Mouse (Mus musculus): Measurements from ENCODE around the gene Pcsk7. TPM values are rescaled to one million over a fixed set of nuclear protein-coding genes. Genes with fewer than 3 reads are reported as not detected.
A peak's percentile ranks its signal among the peaks of the same experiment; 100 is the strongest.

The Pcsk7 gene
- polyA plus RNA-seq, 1 experiment = 32.6 TPM

GRCm38 (mm10) chr9:45931958-45932357 is 25.7 kb downstream of the Pcsk7 start:
- Histone ChIP-seq H3K27me3 (ENCODE audit: control insufficient read depth, insufficient read depth, low read length) (no peaks in the 10 kb centered on the region), H3K27ac (ENCODE audit: insufficient read depth, low read length) (no peak overlapping the region), H3K4me1 (ENCODE audit: control insufficient read depth, insufficient read depth, low read length) (peaks cover 6% of the 10 kb centered on the region), H3K4me3 (replicated peaks; ENCODE audit: insufficient read depth, low read depth, low read length) (no peak overlapping the region)
- no peak for DNase-seq
- 25% methylated on average over 1 of the region's 1 CpGs for WGBS
- TF ChIP-seq CTCF (IDR thresholded peaks at IDR 0.05; ENCODE audit: borderline replicate concordance, insufficient read depth, low read depth, low read length) (no peak), POLR2A (IDR thresholded peaks at IDR 0.05; ENCODE audit: borderline replicate concordance, insufficient read depth, low read length) (no peak)

- Histone ChIP-seq H3K4me1 (ENCODE audit: control insufficient read depth, insufficient read depth, low read length) (peaks cover 6% of the 10 kb centered on the region), H3K27ac (ENCODE audit: insufficient read depth, low read length) (no peak overlapping the region), H3K4me3 (replicated peaks; ENCODE audit: insufficient read depth, low read depth, low read length) (no peak overlapping the region), H3K27me3 (ENCODE audit: control insufficient read depth, insufficient read depth, low read length) (no peaks in the 10 kb centered on the region)
- DNase-seq = peak in 1 of 2 experiments; percentile 35
- 43% methylated on average over 11 of the region's 11 CpGs for whole genome bisulfite sequencing
- no peak for TF ChIP-seq CTCF (IDR thresholded peaks at IDR 0.05; ENCODE audit: borderline replicate concordance, insufficient read depth, low read depth, low read length)
- no peak for TF ChIP-seq POLR2A (IDR thresholded peaks at IDR 0.05; ENCODE audit: borderline replicate concordance, insufficient read depth, low read length)
These were observed 26.5 kb downstream of the Pcsk7 start for GRCm38 (mm10) chr9:45932571-45933415.

GRCm38 (mm10) chr9:45935628-45936210 is 29.4 kb downstream of the Pcsk7 start, which contains the start of gene Tagln:
Gene Tagln (minus strand): TSS chr9:45936058.
- no peak within 1 kb of the TSS for H3K4me3 ChIP-seq (replicated peaks; ENCODE audit: insufficient read depth, low read depth, low read length)
- no peak for TF ChIP-seq CTCF (IDR thresholded peaks at IDR 0.05; ENCODE audit: borderline replicate concordance, insufficient read depth, low read depth, low read length)
- no peak for TF ChIP-seq POLR2A (IDR thresholded peaks at IDR 0.05; ENCODE audit: borderline replicate concordance, insufficient read depth, low read length)
- WGBS = 33% methylated on average over 21 of the region's 21 CpGs

GRCm38 (mm10) chr9:45936883-45937282 is 30.6 kb downstream of the Pcsk7 start:
- peak; percentile 66; the same call in 1 of the 2 replicates for TF ChIP-seq CTCF (IDR thresholded peaks at IDR 0.05; ENCODE audit: borderline replicate concordance, insufficient read depth, low read depth, low read length)
- no peak for TF ChIP-seq POLR2A (IDR thresholded peaks at IDR 0.05; ENCODE audit: borderline replicate concordance, insufficient read depth, low read length)
- peaks cover 28% of the 10 kb centered on the region for H3K4me1 ChIP-seq (ENCODE audit: control insufficient read depth, insufficient read depth, low read length)
- WGBS = 22% methylated on average over 3 of the region's 3 CpGs
- no peak overlapping the region for H3K27ac ChIP-seq (ENCODE audit: insufficient read depth, low read length)
- H3K4me3 ChIP-seq (replicated peaks; ENCODE audit: insufficient read depth, low read depth, low read length) = no peak overlapping the region
- peak; percentile 49 to 61 for DNase-seq
- H3K27me3 ChIP-seq (ENCODE audit: control insufficient read depth, insufficient read depth, low read length) = no peaks in the 10 kb centered on the region

More at GRCm38 (mm10) chr9:45935628-45936210, 29.4 kb downstream of the Pcsk7 start, which contains the start of gene Tagln:
- no peak for DNase-seq
- no peaks in the 10 kb centered on the region for H3K27me3 ChIP-seq (ENCODE audit: control insufficient read depth, insufficient read depth, low read length)
- H3K27ac ChIP-seq (ENCODE audit: insufficient read depth, low read length) = no peak within 1 kb of the TSS
- H3K4me1 ChIP-seq (ENCODE audit: control insufficient read depth, insufficient read depth, low read length) = peaks cover 26% of the 10 kb centered on the region

GRCm38 (mm10) chr9:45938088-45938487 is 31.8 kb downstream of the Pcsk7 start:
- 24% methylated on average over 8 of the region's 8 CpGs for WGBS
- Histone ChIP-seq H3K27ac (ENCODE audit: insufficient read depth, low read length) (no peak overlapping the region; the same call in 1 of the 2 replicates), H3K27me3 (ENCODE audit: control insufficient read depth, insufficient read depth, low read length) (no peaks in the 10 kb centered on the region), H3K4me1 (ENCODE audit: control insufficient read depth, insufficient read depth, low read length) (peaks cover 32% of the 10 kb centered on the region), H3K4me3 (replicated peaks; ENCODE audit: insufficient read depth, low read depth, low read length) (no peak overlapping the region)
- DNase-seq = no peak
- TF ChIP-seq POLR2A (IDR thresholded peaks at IDR 0.05; ENCODE audit: borderline replicate concordance, insufficient read depth, low read length) = no peak
- TF ChIP-seq CTCF (IDR thresholded peaks at IDR 0.05; ENCODE audit: borderline replicate concordance, insufficient read depth, low read depth, low read length) = no peak

GRCm38 (mm10) chr9:45938952-45939637 is 32.8 kb downstream of the Pcsk7 start:
- Histone ChIP-seq H3K27me3 (ENCODE audit: control insufficient read depth, insufficient read depth, low read length) (no peaks in the 10 kb centered on the region), H3K4me3 (replicated peaks; ENCODE audit: insufficient read depth, low read depth, low read length) (no peak overlapping the region), H3K27ac (ENCODE audit: insufficient read depth, low read length) (peak overlapping the region; percentile 2; the same call in 1 of the 2 replicates), H3K4me1 (ENCODE audit: control insufficient read depth, insufficient read depth, low read length) (peaks cover 38% of the 10 kb centered on the region)
- no peak for TF ChIP-seq CTCF (IDR thresholded peaks at IDR 0.05; ENCODE audit: borderline replicate concordance, insufficient read depth, low read depth, low read length)
- TF ChIP-seq POLR2A (IDR thresholded peaks at IDR 0.05; ENCODE audit: borderline replicate concordance, insufficient read depth, low read length) = no peak
- WGBS = 39% methylated on average over 15 of the region's 15 CpGs
- DNase-seq = no peak

GRCm38 (mm10) chr9:45939794-45940193 is 33.5 kb downstream of the Pcsk7 start:
- WGBS = 80% methylated on average over 6 of the region's 6 CpGs
- no peak for TF ChIP-seq POLR2A (IDR thresholded peaks at IDR 0.05; ENCODE audit: borderline replicate concordance, insufficient read depth, low read length)
- no peak for TF ChIP-seq CTCF (IDR thresholded peaks at IDR 0.05; ENCODE audit: borderline replicate concordance, insufficient read depth, low read depth, low read length)
- Histone ChIP-seq H3K4me3 (replicated peaks; ENCODE audit: insufficient read depth, low read depth, low read length) (no peak overlapping the region), H3K27ac (ENCODE audit: insufficient read depth, low read length) (no peak overlapping the region), H3K4me1 (ENCODE audit: control insufficient read depth, insufficient read depth, low read length) (peaks cover 45% of the 10 kb centered on the region), H3K27me3 (ENCODE audit: control insufficient read depth, insufficient read depth, low read length) (no peaks in the 10 kb centered on the region)
- no peak for DNase-seq
